Mouse (Mus musculus) bone marrow, adult 2 months (tissue): Measurements from ENCODE around the gene Extl1. TPM values are rescaled to one million over a fixed set of nuclear protein-coding genes. Genes with fewer than 3 reads are reported as not detected.
"Not testable (repeated sequence)": the region's sequence is repeated elsewhere in the genome, so short reads cannot be mapped to it uniquely, and the experiment has no call there.

ENCODE experiments used
- H3K27ac ChIP-seq: fragments of 200-500 bp; 2 replicates; pipeline ENCODE4 v1.5.1; 2012; ENCODE audit warnings: low read depth, mild to moderate bottlenecking, control low read depth, inconsistent platforms, low read length; ENCODE audit not compliant: control insufficient read depth, poor library complexity, insufficient read depth
- H3K4me1 ChIP-seq: fragments of 200-500 bp; 2 replicates; pipeline ENCODE4 v1.6.1; 2011; ENCODE audit warnings: low read length; ENCODE audit not compliant: control insufficient read depth, insufficient read depth
- H3K4me3 ChIP-seq: fragments of 200-500 bp; replicated peaks from 2 replicates; pipeline ENCODE3; 2011; ENCODE audit warnings: mild to moderate bottlenecking, low read depth, low read length, control low read depth; ENCODE audit not compliant: control insufficient read depth
- CTCF ChIP-seq: fragments of 200-500 bp; IDR thresholded peaks from 2 replicates; pipeline ENCODE4 v1.5.1; 2011; ENCODE audit warnings: low read length, control low read depth; ENCODE audit not compliant: control insufficient read depth, insufficient read depth
- POLR2A ChIP-seq: fragments of 200-500 bp; IDR thresholded peaks from 2 replicates; pipeline ENCODE4 v1.6.1; 2011; ENCODE audit warnings: low read depth, mild to moderate bottlenecking, control low read depth, low read length, borderline replicate concordance; ENCODE audit not compliant: control insufficient read depth
- WGBS: fragments of 180-500 bp; shearing (Covaris S2); methylation state at CpG from one replicate; pipeline ENCODE4 v1.1.7; 2018; 5-methylcytosine and 5-hydroxymethylcytosine counted together
- polyA plus RNA-seq: library from polyadenylated mRNA; stranded (reverse); fragments of >200 nt; gene quantifications from 2 replicates; pipeline ENCODE4 v1.2.4, GENCODE M21; 2011; ENCODE audit warnings: low replicate concordance; ENCODE audit not compliant: missing spikeins, insufficient read depth, insufficient read length

Extl1 gene
- 0.23 and 3.3 TPM in 2 replicates for polyA plus RNA-seq

DNA sequence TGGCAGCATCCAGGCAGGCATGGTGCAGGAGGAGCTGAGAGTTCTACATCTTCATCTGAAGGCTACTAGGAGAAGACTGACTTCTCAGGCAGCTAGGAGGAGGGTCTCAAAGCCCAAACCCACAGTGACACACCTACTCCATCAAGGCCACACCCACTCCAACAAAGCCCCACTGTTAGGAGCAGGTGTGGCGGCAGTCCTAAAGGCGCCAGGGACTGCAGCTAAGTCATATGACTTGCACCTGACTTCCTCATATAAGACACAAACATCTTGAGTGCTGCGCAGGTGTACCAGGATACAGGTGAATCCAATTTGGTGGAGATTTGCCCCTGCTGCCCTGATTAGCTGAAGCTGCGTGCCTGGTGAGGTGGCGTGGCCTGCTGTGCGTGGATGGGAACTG, at the start of gene Extl1:
Extl1 (minus strand) TSS at position 101 of the 400 bp plus-strand sequence.
- WGBS, result 92% methylated on average over 2 of the region's 6 CpGs
- H3K27ac ChIP-seq, H3K4me3 ChIP-seq, H3K4me1 ChIP-seq: not testable (repeated sequence)

- no peaks in the 10 kb centered on the region; the same call in 1 of the 2 replicates for H3K4me1 ChIP-seq
- no peak overlapping the region for H3K27ac ChIP-seq
- 82% methylated on average over 15 of the region's 15 CpGs for WGBS
- H3K4me3 ChIP-seq, result no peak overlapping the region
- TF ChIP-seq CTCF (no peak), POLR2A (no peak)
These were observed 49.2 kb upstream of the Extl1 start for GRCm38 (mm10) chr4:134432686-134433360.

DNA sequence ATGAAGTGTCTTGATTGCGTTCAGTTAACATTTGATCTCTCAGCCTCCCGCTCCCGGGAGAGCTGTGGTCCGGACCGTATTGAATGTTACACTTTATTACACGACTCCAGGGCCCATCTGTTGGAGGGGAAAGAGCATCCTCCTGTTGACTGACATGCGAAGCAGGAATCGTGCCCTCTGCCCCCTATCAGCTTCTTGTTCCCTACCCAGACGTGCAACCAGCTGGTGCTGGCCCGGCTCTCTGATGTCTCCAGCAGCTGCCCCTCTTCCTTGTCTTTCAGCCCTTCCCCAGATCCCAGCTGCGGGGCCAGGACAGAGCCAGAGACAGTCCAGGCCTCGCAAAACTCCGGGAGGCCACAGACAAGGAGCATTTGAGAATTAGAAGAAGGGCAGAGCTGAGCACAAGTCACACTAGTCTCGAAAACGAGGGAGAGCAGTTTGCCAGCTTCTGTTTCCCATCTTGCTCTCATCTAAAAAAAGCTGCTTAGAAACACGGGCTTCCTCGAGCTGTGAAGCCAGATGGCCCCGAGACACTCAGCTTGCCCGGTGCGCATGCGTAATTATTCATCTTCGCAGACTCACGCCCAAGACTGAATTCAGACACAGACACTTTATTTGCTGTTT, 46.8 kb upstream of the Extl1 start:
- Histone ChIP-seq H3K4me3 (no peak overlapping the region), H3K4me1 (no peaks in the 10 kb centered on the region; the same call in 1 of the 2 replicates), H3K27ac (no peak overlapping the region)
- whole genome bisulfite sequencing, result 70% methylated on average over 23 of the region's 23 CpGs
- TF ChIP-seq POLR2A (no peak), CTCF (no peak)

GRCm38 (mm10) chr4:134425088-134425487, 41.4 kb upstream of the Extl1 start:
- WGBS, result 78% methylated on average over 7 of the region's 7 CpGs

DNA sequence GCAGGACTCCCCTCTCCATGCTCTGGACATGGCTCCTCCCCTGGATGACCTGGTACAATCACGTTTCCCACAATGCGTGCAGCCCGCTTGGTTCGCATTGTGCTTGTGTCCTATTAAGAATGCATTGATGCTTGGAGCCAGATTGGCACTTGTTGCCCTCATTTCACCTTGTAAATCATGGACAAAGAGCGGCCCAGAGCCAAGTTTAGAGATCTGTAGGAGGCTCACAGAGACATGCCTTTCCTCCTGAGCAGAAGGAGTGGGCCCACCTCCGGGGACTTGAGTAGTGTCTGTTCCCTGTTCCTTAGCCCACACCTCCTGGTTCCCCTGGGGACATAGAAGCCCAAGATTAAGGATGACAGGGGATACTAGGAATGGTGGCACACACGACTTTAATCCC, 40.3 kb upstream of the Extl1 start:
- Histone ChIP-seq H3K4me1 (no peaks in the 10 kb centered on the region; the same call in 1 of the 2 replicates), H3K27ac (no peak overlapping the region), H3K4me3 (no peak overlapping the region)
- TF ChIP-seq CTCF (no peak), POLR2A (no peak)
- 86% methylated on average over 7 of the region's 7 CpGs for whole genome bisulfite sequencing

More at GRCm38 (mm10) chr4:134425088-134425487, 41.4 kb upstream of the Extl1 start:
- no peak overlapping the region for H3K27ac ChIP-seq
- no peaks in the 10 kb centered on the region; the same call in none of the 2 replicates for H3K4me1 ChIP-seq
- TF ChIP-seq POLR2A, result no peak
- TF ChIP-seq CTCF, result no peak
- no peak overlapping the region for H3K4me3 ChIP-seq

GRCm38 (mm10) chr4:134421971-134422370, 38.3 kb upstream of the Extl1 start:
- TF ChIP-seq POLR2A (no peak), CTCF (no peak)
- no peak overlapping the region for H3K27ac ChIP-seq
- no peaks in the 10 kb centered on the region; the same call in 1 of the 2 replicates for H3K4me1 ChIP-seq
- WGBS, result 80% methylated on average over 11 of the region's 11 CpGs
- H3K4me3 ChIP-seq, result no peak overlapping the region

- WGBS, result 92% methylated on average over 7 of the region's 7 CpGs
- no peak overlapping the region for H3K27ac ChIP-seq
- no peaks in the 10 kb centered on the region for H3K4me1 ChIP-seq
- TF ChIP-seq POLR2A (no peak), CTCF (no peak)
- no peak overlapping the region for H3K4me3 ChIP-seq
These were observed 33.5 kb upstream of the Extl1 start for GRCm38 (mm10) chr4:134417111-134417510.

GRCm38 (mm10) chr4:134416602-134417001, 33.0 kb upstream of the Extl1 start:
- no peaks in the 10 kb centered on the region for H3K4me1 ChIP-seq
- H3K27ac ChIP-seq, result no peak overlapping the region
- no peak overlapping the region for H3K4me3 ChIP-seq
- TF ChIP-seq POLR2A (no peak), CTCF (no peak)
- WGBS, result 87% methylated on average over 15 of the region's 15 CpGs
